In genomic region chr15:32241666-32242065, GRCm38 (mm10) we compare ENCODE assay signal across 28 mouse cellular contexts. TPM values are rescaled to one million over a fixed set of nuclear protein-coding genes. Genes with fewer than 3 reads are reported as not detected.
DNase-seq lines count a peak whose midpoint lies in the region; ATAC-seq and TF ChIP-seq lines count a peak whose summit lies in the region.
"Had no signal": no experiment of that assay in that cellular context is flagged by ENCODE, and none has a peak within 500 bp of the region (broad histone marks: within the 10 kb centered on the region; RNA-seq: fewer than 3 reads in every experiment).

No protein-coding gene starts in this region.

- no peak overlapping the region for H3K9ac ChIP-seq in midbrain, embryonic 11.5 days (ENCODE audit: low read length)
- H3K9ac ChIP-seq in midbrain, postnatal 0 days (replicated peaks; ENCODE audit: low read length, poor library complexity, severe bottlenecking), result no peak overlapping the region
- H3K9ac ChIP-seq in embryonic facial prominence, embryonic 15.5 days, result no peak overlapping the region
- H3K9ac ChIP-seq: forebrain, embryonic 15.5 days; hindbrain, embryonic 15.5 days; limb, embryonic 15.5 days; liver, embryonic 13.5 days; midbrain, embryonic 15.5 days; neural tube, embryonic 13.5 days; stomach, embryonic 15.5 days had no signal

- no peak for ATAC-seq in midbrain, embryonic 11.5 days (ENCODE audit: low FRiP score)
- ATAC-seq in midbrain, postnatal 0 days (ENCODE audit: low FRiP score), result no peak
- ATAC-seq in embryonic facial prominence, embryonic 15.5 days (ENCODE audit: insufficient number of reproducible peaks, low FRiP score, low TSS enrichment, low read depth), result no peak
- ATAC-seq: forebrain, embryonic 15.5 days; inflammation-experienced regulatory T-cells, adult 6 months; midbrain, embryonic 15.5 days had no signal

- H3K9me3 ChIP-seq in midbrain, embryonic 11.5 days (ENCODE audit: control insufficient read depth, low read length), result no peaks in the 10 kb centered on the region
- H3K9me3 ChIP-seq in midbrain, postnatal 0 days (ENCODE audit: low read length), result no peaks in the 10 kb centered on the region
- H3K9me3 ChIP-seq in embryonic facial prominence, embryonic 15.5 days (replicated peaks), result no peaks in the 10 kb centered on the region
- H3K9me3 ChIP-seq: forebrain, embryonic 15.5 days; heart, embryonic 13.5 days; hindbrain, embryonic 10.5 days; hindbrain, embryonic 15.5 days; limb, embryonic 15.5 days; liver, embryonic 13.5 days; midbrain, embryonic 15.5 days; neural tube, embryonic 13.5 days; stomach, embryonic 15.5 days had no signal

- intact Hi-C loops in gastrocnemius, adult 2 months (cut with DNase I), result loop anchor here (10.0 kb wide), 2 partner anchors 227 to 627 kb away; no protein-coding TSS in a partner anchor

- H3K4me1 ChIP-seq in midbrain, embryonic 11.5 days (ENCODE audit: control insufficient read depth, insufficient read depth, low read length), result no peaks in the 10 kb centered on the region
- H3K4me1 ChIP-seq in midbrain, postnatal 0 days (ENCODE audit: insufficient read depth, low read length), result no peaks in the 10 kb centered on the region
- H3K4me1 ChIP-seq in embryonic facial prominence, embryonic 15.5 days, result peaks cover 17% of the 10 kb centered on the region
- H3K4me1 ChIP-seq: stomach, embryonic 15.5 days had no signal

- no peaks in the 10 kb centered on the region for H3K27me3 ChIP-seq in midbrain, embryonic 11.5 days (ENCODE audit: control insufficient read depth, insufficient read depth, low read length)
- no peaks in the 10 kb centered on the region; the same call in 1 of the 2 replicates for H3K27me3 ChIP-seq in midbrain, postnatal 0 days (ENCODE audit: insufficient read depth, low read length)
- no peaks in the 10 kb centered on the region for H3K27me3 ChIP-seq in embryonic facial prominence, embryonic 15.5 days
- H3K27me3 ChIP-seq: forebrain, embryonic 15.5 days; heart, embryonic 13.5 days; hindbrain, embryonic 15.5 days; limb, embryonic 15.5 days; midbrain, embryonic 15.5 days; neural tube, embryonic 13.5 days; stomach, embryonic 15.5 days had no signal

- no peak for TF ChIP-seq CTCF in gastrocnemius, adult 2 months (IDR thresholded peaks at IDR 0.05)
- no peak for TF ChIP-seq CTCF in midbrain, postnatal 0 days (IDR thresholded peaks at IDR 0.05)

- H3K27ac ChIP-seq in gastrocnemius, adult 2 months, result peak overlapping the region; percentile 90; the same call in 1 of the 2 replicates
- H3K27ac ChIP-seq in midbrain, embryonic 11.5 days (ENCODE audit: low read depth, low read length), result no peak overlapping the region
- H3K27ac ChIP-seq in midbrain, postnatal 0 days (ENCODE audit: low read depth, low read length), result no peak overlapping the region
- no peak overlapping the region for H3K27ac ChIP-seq in embryonic facial prominence, embryonic 15.5 days (replicated peaks)
- H3K27ac ChIP-seq: forebrain, embryonic 15.5 days; heart, embryonic 13.5 days; hindbrain, embryonic 10.5 days; hindbrain, embryonic 15.5 days; limb, embryonic 15.5 days; liver, embryonic 13.5 days; midbrain, embryonic 15.5 days; neural tube, embryonic 13.5 days; stomach, embryonic 15.5 days had no signal

- 91% methylated on average over 6 of the region's 6 CpGs for WGBS in midbrain, embryonic 11.5 days
- 95% methylated on average over 6 of the region's 6 CpGs for WGBS in midbrain, postnatal 0 days
- 91% methylated on average over 6 of the region's 6 CpGs for WGBS in embryonic facial prominence, embryonic 15.5 days

- DNase-seq in gastrocnemius, adult 2 months, result no peak
- no peak for DNase-seq in gastrocnemius, adult 18-20 months (ENCODE audit: low spot score)
- peak; percentile 76 for DNase-seq in midbrain, embryonic 11.5 days (ENCODE audit: low spot score, missing footprints)
- DNase-seq in midbrain, postnatal 0 days (ENCODE audit: low spot score), result no peak
- no peak for DNase-seq in testis, postnatal 10 days (ENCODE audit: low spot score)
- no peak for DNase-seq in yolk sac, embryonic 10.5 days (ENCODE audit: low spot score)
- DNase-seq: adrenal gland, postnatal 10 days; B cell, adult 2 months; cerebellum, adult 11 months; cerebellum, adult 9-10 months; cerebellum, postnatal 36 days; embryo, embryonic 11 days; heart, postnatal 10 days; kidney, adult 18-20 months; liver, embryonic 13.5 days; lung, adult 18-20 months; lung, postnatal 14 days; thymus, postnatal 4 days had no signal

- no peaks in the 10 kb centered on the region for H3K36me3 ChIP-seq in midbrain, embryonic 11.5 days (ENCODE audit: control insufficient read depth, insufficient read depth, low read length)
- H3K36me3 ChIP-seq in midbrain, postnatal 0 days (ENCODE audit: insufficient read depth, low read length), result no peaks in the 10 kb centered on the region
- peaks cover 10% of the 10 kb centered on the region; the same call in 1 of the 2 replicates for H3K36me3 ChIP-seq in embryonic facial prominence, embryonic 15.5 days
- H3K36me3 ChIP-seq: forebrain, embryonic 15.5 days; hindbrain, embryonic 10.5 days; hindbrain, embryonic 15.5 days; midbrain, embryonic 15.5 days; neural tube, embryonic 13.5 days; stomach, embryonic 15.5 days had no signal

- H3K4me2 ChIP-seq in midbrain, embryonic 11.5 days, result no peak overlapping the region
- no peak overlapping the region for H3K4me2 ChIP-seq in midbrain, postnatal 0 days (ENCODE audit: low read depth, low read length, poor library complexity, severe bottlenecking)
- peak overlapping the region; percentile 94; the same call in 1 of the 2 replicates for H3K4me2 ChIP-seq in embryonic facial prominence, embryonic 15.5 days (replicated peaks)
- H3K4me2 ChIP-seq: forebrain, embryonic 15.5 days; hindbrain, embryonic 15.5 days; liver, embryonic 13.5 days; midbrain, embryonic 15.5 days; neural tube, embryonic 13.5 days had no signal

- H3K4me3 ChIP-seq in gastrocnemius, adult 2 months, result peak overlapping the region; percentile 85
- no peak overlapping the region for H3K4me3 ChIP-seq in midbrain, embryonic 11.5 days (ENCODE audit: low read depth, low read length)
- no peak overlapping the region for H3K4me3 ChIP-seq in midbrain, postnatal 0 days (ENCODE audit: low read depth, low read length)
- H3K4me3 ChIP-seq in embryonic facial prominence, embryonic 15.5 days (replicated peaks), result no peak overlapping the region
- H3K4me3 ChIP-seq: forebrain, embryonic 15.5 days; hindbrain, embryonic 10.5 days; hindbrain, embryonic 15.5 days; liver, embryonic 13.5 days; midbrain, embryonic 15.5 days; neural tube, embryonic 13.5 days had no signal

RNA-seq across cellular contexts. Expression of gene Sema5a, which starts 2.9 kb away (rescaled TPM):
- total RNA-seq in gastrocnemius, adult 2 months (2021), result 1 to 10 TPM; 1.4 to 3.1 TPM
- 1 to 10 TPM; 2.3 to 2.9 TPM for total RNA-seq in gastrocnemius, adult 18-20 months (2021)
- 3.4 and 3.5 TPM in 2 replicates for polyA plus RNA-seq in midbrain, embryonic 11.5 days (2014; fragmentation: Nextera tagmentation; extraction: Ambion mirVana)
- 26.0 and 26.5 TPM in 2 replicates for total RNA-seq in midbrain, postnatal 0 days (2014; rRNA removed)
- 5.6 and 5.8 TPM in 2 replicates for polyA plus RNA-seq in midbrain, postnatal 0 days (2015; fragmentation: Nextera tagmentation; extraction: Ambion mirVana)
- polyA plus RNA-seq in embryonic facial prominence, embryonic 15.5 days (2015; fragmentation: Nextera tagmentation; extraction: Ambion mirVana), result 28.6 and 30.8 TPM in 2 replicates
- polyA plus RNA-seq: inflammation-experienced regulatory T-cells, adult 6 months had no signal
